Mouse (Mus musculus) hindbrain, embryonic 14.5 days (tissue): Measurements from ENCODE around the gene Sema3f. TPM values are rescaled to one million over a fixed set of nuclear protein-coding genes. Genes with fewer than 3 reads are reported as not detected.

ENCODE experiments used
- ATAC-seq: fragments of 200-750 bp; cut with Nextera tagmentation; 2 replicates; pipeline ENCODE4 v1.8.0; 2017; ENCODE audit warnings: moderate number of reproducible peaks, mild to moderate bottlenecking, moderate TSS enrichment, moderate library complexity; ENCODE audit not compliant: low FRiP score
- DNase-seq: peaks from one replicate; pipeline ENCODE4 v3.0.0-alpha.2; 2015; ENCODE audit warnings: low spot score
- H3K27ac ChIP-seq: fragments of 300-500 bp; sonication (generic); 2 replicates; pipeline ENCODE4 v1.5.1; 2014; ENCODE audit warnings: mild to moderate bottlenecking, moderate library complexity
- H3K27me3 ChIP-seq: fragments of 300-500 bp; sonication (generic); 2 replicates; pipeline ENCODE4 v1.6.1; 2014; ENCODE audit warnings: mild to moderate bottlenecking, low read length, mixed read lengths; ENCODE audit not compliant: control insufficient read depth, insufficient read depth
- H3K36me3 ChIP-seq: fragments of 300-500 bp; sonication (generic); replicated peaks from 2 replicates; pipeline ENCODE4 v1.6.1; 2014; ENCODE audit not compliant: control insufficient read depth, insufficient read depth
- H3K4me1 ChIP-seq: fragments of 300-500 bp; sonication (generic); replicated peaks from 2 replicates; pipeline ENCODE4 v1.6.1; 2014; ENCODE audit warnings: antibody characterized with exemption, low read length, mixed read lengths; ENCODE audit not compliant: control insufficient read depth, insufficient read depth
- H3K4me2 ChIP-seq: fragments of 300-500 bp; sonication (generic); replicated peaks from 2 replicates; pipeline ENCODE4 v1.6.1; 2014; ENCODE audit warnings: mild to moderate bottlenecking, moderate library complexity
- H3K4me3 ChIP-seq: fragments of 300-500 bp; sonication (generic); replicated peaks from 2 replicates; pipeline ENCODE4 v1.5.1; 2014; ENCODE audit warnings: mild to moderate bottlenecking, low read length
- H3K9ac ChIP-seq: fragments of 300-500 bp; sonication (generic); 2 replicates; pipeline ENCODE4 v1.6.1; 2014
- H3K9me3 ChIP-seq: fragments of 300-500 bp; sonication (generic); 2 replicates; pipeline ENCODE4 v1.6.1; 2016; ENCODE audit warnings: low read length; ENCODE audit not compliant: control insufficient read depth
- WGBS: fragments of 180-500 bp; shearing (Covaris S2); extraction: QIAGEN DNeasy Blood & Tissue Kit; methylation state at CpG from one replicate; pipeline ENCODE4 v1.1.7; 2014; 5-methylcytosine and 5-hydroxymethylcytosine counted together
- polyA plus RNA-seq: library from polyadenylated mRNA; unstranded; fragments of >200 nt; fragmentation: Nextera tagmentation; extraction: Ambion mirVana; gene quantifications from 2 replicates; pipeline ENCODE4 v1.2.1, GENCODE M21; 2014

Sema3f gene
- polyA plus RNA-seq, 1 experiment from 2014 or later: 17.5 TPM

DNA sequence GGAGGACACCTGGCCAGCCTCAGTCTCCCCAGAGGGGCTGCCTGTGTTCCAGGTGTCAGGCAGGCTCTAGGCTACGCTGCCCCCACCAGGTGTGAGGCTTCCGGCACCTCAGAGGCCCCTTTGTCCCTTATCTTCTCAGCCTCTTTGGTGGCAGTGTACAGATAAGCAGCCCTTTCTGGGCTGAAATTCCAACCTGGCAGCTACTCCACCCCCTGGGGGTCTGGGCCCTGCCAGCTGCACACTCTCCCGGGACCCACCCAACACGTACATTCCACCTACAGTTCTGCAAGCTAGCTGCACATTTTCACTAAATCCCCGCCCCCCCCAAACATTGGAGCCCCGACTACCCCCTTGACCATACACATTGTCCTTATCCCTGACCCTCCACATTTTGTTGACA is 13.0 kb upstream of the Sema3f start:
- 25% methylated on average over 6 of the region's 6 CpGs for WGBS
- H3K9me3 ChIP-seq: no peaks in the 10 kb centered on the region
- H3K27ac ChIP-seq: peak overlapping the region; percentile 71
- ATAC-seq (no peak), DNase-seq (no peak)
- H3K36me3 ChIP-seq: no peaks in the 10 kb centered on the region
- peak overlapping the region; percentile 5 for H3K9ac ChIP-seq
- H3K4me3 ChIP-seq: no peak overlapping the region
- peaks cover 28% of the 10 kb centered on the region for H3K4me1 ChIP-seq
- H3K27me3 ChIP-seq: no peaks in the 10 kb centered on the region
- H3K4me2 ChIP-seq: 0 out of 2 replicates have a peak overlapping the region, but pooled peaks have one; percentile 8

DNA sequence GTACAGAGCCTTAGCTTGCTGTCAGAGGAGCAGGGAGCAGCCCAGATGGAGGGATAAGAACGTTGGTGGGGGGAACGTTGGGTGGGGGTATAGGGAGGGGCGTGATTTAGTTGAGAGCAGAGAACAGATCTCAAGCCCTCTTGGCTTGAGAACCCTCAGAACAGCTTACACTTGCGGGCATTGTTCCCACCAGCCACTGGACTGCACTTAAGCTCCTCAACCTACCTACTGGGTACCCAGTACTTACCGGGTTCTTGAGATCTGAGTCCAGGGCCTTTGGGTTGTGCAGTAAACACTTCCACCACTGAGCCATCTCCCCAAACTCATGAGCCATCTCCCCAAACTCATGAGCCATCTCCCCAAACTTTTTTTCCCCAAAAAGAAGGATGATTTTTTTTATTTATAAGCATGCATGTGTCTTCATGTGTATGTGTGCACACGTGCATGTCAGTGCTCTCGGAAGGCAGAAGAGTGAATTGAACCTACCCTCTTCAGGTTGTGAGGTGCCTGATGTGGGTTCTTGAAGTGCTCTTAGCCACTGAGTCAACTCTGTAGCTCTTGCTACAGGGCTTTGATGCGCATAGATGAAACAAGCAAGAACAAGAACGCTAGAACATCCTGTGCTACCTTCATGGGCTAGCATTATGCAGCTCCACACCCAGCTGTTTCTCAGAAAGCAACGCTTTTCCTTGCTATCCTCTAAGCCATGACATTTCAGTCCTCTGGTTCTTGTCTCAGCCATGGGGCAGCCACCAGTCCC is 8.7 kb upstream of the Sema3f start:
- H3K4me2 ChIP-seq: no peak overlapping the region
- H3K9me3 ChIP-seq: no peaks in the 10 kb centered on the region
- H3K9ac ChIP-seq: no peak overlapping the region
- H3K36me3 ChIP-seq: no peaks in the 10 kb centered on the region
- WGBS: 89% methylated on average over 10 of the region's 10 CpGs
- no peak overlapping the region for H3K27ac ChIP-seq
- H3K27me3 ChIP-seq: no peaks in the 10 kb centered on the region
- DNase-seq: no peak
- ATAC-seq: no peak
- H3K4me1 ChIP-seq: peaks cover 35% of the 10 kb centered on the region
- no peak overlapping the region for H3K4me3 ChIP-seq

DNA sequence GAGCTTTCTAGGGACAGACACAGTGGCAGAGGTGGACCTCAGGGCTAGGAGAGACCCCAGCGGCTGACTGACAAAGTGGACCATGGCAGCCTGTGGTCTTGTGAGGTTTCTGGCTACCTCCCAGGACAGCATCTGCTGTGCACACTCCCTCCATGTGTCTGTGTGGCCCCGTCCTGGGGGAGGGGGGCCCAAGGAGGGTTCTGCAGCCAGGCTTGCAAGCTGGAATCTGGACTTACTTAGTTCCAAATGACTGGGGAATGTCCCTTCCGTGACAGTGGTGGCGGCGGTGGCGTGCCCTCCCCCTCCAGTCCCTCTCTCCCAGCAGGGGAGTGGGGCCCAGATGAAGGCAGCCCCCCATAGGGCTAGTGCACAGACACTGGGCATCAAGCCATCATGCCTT is 6.7 kb upstream of the Sema3f start:
- peaks cover 17% of the 10 kb centered on the region for H3K4me1 ChIP-seq
- ATAC-seq (no peak), DNase-seq (no peak)
- H3K4me3 ChIP-seq: no peak overlapping the region
- no peak overlapping the region for H3K27ac ChIP-seq
- H3K27me3 ChIP-seq: no peaks in the 10 kb centered on the region
- H3K4me2 ChIP-seq: no peak overlapping the region
- H3K9me3 ChIP-seq: no peaks in the 10 kb centered on the region
- H3K36me3 ChIP-seq: no peaks in the 10 kb centered on the region
- WGBS: 26% methylated on average over 6 of the region's 6 CpGs
- H3K9ac ChIP-seq: no peak overlapping the region

DNA sequence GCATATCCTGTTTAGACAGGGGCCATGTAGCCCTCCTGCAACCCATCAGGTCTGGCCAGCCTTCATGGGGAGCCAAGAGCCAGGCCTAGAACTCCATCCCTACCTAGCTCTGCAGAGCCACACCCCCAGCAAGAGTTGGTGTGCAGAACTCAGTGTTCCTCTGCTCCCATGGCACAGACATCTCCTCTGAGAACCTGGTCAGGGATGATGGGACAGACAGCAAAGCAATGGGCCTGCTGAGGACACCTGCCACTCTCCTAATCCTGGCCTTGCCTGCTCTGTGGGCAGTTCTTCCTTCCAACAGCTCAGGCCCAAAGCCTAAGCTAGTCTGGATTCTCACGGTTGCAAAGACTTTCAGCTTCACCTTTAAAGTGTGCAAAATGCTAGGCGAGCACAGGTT is 5.4 kb upstream of the Sema3f start:
- Histone ChIP-seq H3K9ac (no peak overlapping the region), H3K4me2 (no peak overlapping the region), H3K4me1 (peaks cover 17% of the 10 kb centered on the region), H3K9me3 (no peaks in the 10 kb centered on the region), H3K36me3 (no peaks in the 10 kb centered on the region), H3K27ac (no peak overlapping the region), H3K4me3 (no peak overlapping the region), H3K27me3 (no peaks in the 10 kb centered on the region)
- DNase-seq (no peak), ATAC-seq (no peak)
- 91% methylated on average over 2 of the region's 2 CpGs for WGBS

DNA sequence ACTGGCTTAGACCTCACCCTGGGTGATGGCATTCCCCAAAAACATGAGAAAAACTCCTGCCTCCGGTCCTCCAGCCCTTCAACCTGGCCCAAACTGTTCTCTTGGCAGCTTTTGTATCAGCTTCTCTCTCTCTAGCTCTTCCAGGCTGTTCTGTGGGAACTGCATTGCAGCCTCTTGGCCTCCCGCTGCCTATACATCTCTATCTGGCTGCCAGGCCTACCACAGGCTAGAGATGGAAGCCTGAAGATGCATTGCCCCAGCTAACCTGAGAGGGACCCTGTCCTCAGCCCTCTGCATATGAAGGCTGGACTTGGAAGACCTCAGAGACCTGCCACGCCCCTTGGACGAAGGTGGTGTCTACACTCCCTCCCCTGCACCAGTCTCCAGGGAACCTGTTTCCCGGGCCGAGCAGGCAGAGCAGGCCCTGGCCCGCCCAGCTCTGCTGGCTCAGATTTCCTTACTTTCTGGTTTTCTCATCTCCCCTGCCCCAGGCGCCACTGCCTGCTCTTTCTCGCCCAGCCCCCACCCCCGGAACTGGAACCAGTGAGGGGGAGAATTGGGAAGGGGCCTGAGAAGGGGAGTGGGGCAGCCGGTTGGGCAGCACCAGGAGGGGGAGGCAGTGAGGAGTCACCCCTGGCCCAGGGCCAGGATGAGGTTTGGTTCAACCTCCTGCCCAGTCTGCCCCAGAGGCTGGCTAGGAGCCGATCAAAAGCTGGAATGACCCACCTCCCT is 4.1 kb upstream of the Sema3f start:
- 17% methylated on average over 12 of the region's 12 CpGs for WGBS

DNA sequence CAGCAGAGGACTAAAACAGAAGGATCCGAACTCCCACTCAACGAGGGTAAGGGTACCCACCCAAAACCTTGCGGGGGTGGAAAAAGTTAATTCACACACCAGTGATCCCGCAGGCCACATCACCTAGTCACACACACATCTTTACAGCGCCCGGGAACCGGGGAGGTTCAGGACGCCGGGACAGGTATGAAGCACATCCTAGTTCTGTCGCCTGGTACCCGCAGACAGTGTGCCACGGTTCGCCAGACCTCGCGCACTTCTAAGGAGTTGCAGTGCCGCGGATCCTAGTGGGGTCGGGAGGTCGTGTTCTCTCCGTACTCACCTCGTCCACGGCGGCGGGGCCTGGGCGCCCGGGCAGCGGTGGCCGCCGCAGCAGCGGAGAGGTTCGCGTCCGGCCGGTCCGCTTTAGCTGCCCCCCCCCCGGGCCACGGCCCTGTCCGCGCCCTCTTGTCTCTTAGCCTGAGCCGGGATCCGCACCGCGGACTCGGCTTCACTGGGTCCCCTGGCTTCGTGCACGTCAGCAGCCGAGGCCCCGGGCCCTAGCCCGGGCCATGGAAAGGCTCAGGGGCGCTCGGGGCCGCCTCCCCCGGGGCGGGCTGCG is 1.1 kb downstream of the Sema3f start:
- whole genome bisulfite sequencing: under 1% methylated on average over 42 of the region's 55 CpGs
- Histone ChIP-seq H3K27me3 (no peaks in the 10 kb centered on the region), H3K4me3 (peak overlapping the region; percentile 89), H3K9me3 (no peaks in the 10 kb centered on the region), H3K4me1 (peaks cover 31% of the 10 kb centered on the region; the same call in 1 of the 2 replicates), H3K4me2 (peak overlapping the region; percentile 86), H3K27ac (peak overlapping the region; percentile 89), H3K9ac (peak overlapping the region; percentile 97), H3K36me3 (peaks cover 11% of the 10 kb centered on the region)
- DNase-seq (no peak), ATAC-seq (no peak)

More for the DNA sequence above, 4.1 kb upstream of the Sema3f start:
- Histone ChIP-seq H3K4me2 (no peak overlapping the region), H3K27me3 (no peaks in the 10 kb centered on the region), H3K4me3 (no peak overlapping the region), H3K9me3 (no peaks in the 10 kb centered on the region), H3K36me3 (no peaks in the 10 kb centered on the region), H3K27ac (0 out of 2 replicates have a peak overlapping the region, but pooled peaks have one; percentile 20), H3K4me1 (peaks cover 17% of the 10 kb centered on the region), H3K9ac (no peak overlapping the region)
- DNase-seq (no peak), ATAC-seq (no peak)

DNA sequence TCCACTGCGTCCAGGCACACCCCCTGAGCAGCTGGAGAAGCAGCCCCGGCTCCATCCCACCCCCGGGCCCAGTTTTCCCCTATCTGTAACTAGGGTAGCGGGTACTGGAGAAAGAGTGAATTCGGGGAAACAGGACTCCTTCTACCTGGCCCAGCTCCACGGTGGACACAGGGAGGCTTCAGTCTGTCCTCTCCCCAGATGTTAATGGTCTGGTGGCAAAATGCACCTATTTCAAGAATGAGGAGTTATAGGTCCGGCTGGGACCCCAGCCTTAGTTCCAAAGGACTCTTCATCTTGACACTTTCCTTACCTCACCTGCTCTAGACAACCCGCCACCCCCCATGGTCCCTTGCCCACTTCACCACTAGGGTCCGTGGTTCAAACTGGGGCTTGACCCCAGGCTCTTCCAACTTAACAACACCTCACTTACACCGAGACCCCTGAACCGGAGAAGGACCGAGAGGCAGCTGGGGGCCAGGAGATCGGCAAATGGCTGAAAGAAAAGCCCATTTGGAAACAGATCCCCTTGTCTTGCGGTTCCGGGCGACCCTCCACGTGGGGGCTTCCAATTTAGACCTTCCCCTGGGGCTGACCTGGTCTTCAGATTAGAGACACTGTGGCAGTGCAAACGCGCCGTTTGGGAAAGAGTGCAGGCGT is 1.7 kb downstream of the Sema3f start:
- 2% methylated on average over 21 of the region's 21 CpGs for WGBS
- Histone ChIP-seq H3K4me2 (peak overlapping the region; percentile 86), H3K36me3 (peaks cover 18% of the 10 kb centered on the region), H3K9me3 (no peaks in the 10 kb centered on the region), H3K4me3 (peak overlapping the region; percentile 89), H3K27ac (peak overlapping the region; percentile 89), H3K9ac (peak overlapping the region; percentile 97), H3K4me1 (peaks cover 32% of the 10 kb centered on the region; the same call in 1 of the 2 replicates), H3K27me3 (no peaks in the 10 kb centered on the region)
- ATAC-seq: no peak
- no peak for DNase-seq

DNA sequence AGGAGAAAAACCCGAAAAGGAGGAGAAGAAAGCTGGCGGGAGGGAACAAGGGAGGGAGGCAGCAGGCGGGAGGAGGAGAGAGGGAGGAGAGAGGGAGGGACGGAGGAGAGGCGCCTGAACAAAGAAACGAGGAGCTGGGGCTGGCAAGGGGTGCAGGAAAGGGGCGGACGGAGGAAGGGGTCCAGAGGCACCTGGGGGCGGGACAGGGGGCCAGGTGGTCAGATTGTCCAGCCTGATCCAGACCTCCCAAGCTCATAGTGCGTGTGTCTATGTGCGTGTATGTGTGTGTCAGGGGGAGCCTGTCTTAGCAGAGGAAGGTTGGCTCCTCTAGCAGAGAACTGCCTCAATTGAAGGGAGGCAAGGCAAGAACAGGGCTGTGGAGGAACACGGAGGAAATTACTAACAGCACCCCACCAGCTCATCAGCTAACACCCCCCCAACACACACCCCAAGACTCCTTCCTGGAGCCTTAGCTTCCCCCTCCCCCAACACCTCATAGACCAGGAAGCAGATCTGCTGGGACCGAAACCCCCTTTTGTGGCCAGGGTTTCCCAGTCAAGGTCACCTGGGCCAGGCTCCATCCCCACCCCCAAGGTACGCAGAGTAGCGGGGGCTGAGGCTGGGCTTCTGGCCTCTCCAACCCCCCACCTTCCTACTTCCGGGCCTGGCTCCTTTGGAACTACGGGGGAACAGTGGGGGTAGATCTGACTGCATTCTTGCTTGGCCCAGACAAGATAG is 2.4 kb downstream of the Sema3f start:
- peak overlapping the region; percentile 89 for H3K4me3 ChIP-seq
- peak; percentile 38 for ATAC-seq
- H3K27me3 ChIP-seq: no peaks in the 10 kb centered on the region
- peak overlapping the region; percentile 86 for H3K4me2 ChIP-seq
- peaks cover 22% of the 10 kb centered on the region for H3K36me3 ChIP-seq
- H3K9me3 ChIP-seq: no peaks in the 10 kb centered on the region
- H3K27ac ChIP-seq: peak overlapping the region; percentile 89
- H3K4me1 ChIP-seq: peaks cover 39% of the 10 kb centered on the region; the same call in 1 of the 2 replicates
- peak; percentile 50 for DNase-seq
- 1% methylated on average over 17 of the region's 17 CpGs for WGBS
- peak overlapping the region; percentile 97 for H3K9ac ChIP-seq
